Mouse (Mus musculus) myocyte (in vitro differentiated cells): ENCODE measurements at regions not wholly inside any gene's neighbourhood (a gene's known extent, or its start where the extent isn't known, plus 50 kb on each side); places are given as distances from the start of the nearest gene placed in this dataset.

Experiments
- H3K27me3 ChIP-seq: one replicate; pipeline ENCODE4 v1.6.1; 2011; ENCODE audit not compliant: control insufficient read depth, insufficient read depth, insufficient read length
- H3K36me3 ChIP-seq: one replicate; pipeline ENCODE4 v1.6.1; 2011; ENCODE audit not compliant: control insufficient read depth, insufficient read depth
- H3K4me2 ChIP-seq: one replicate; pipeline ENCODE4 v1.6.1; 2011; ENCODE audit warnings: low read depth, control low read depth
- H3K4me3 ChIP-seq: one replicate; pipeline ENCODE4 v1.5.1; 2011; ENCODE audit warnings: mild to moderate bottlenecking, control low read depth, moderate library complexity
- H3K79me2 ChIP-seq: one replicate; pipeline ENCODE4 v1.6.1; 2011; ENCODE audit not compliant: control insufficient read depth, insufficient read depth
- H3ac ChIP-seq: one replicate; pipeline ENCODE4 v1.6.1; 2011; ENCODE audit not compliant: control insufficient read depth, insufficient read length
- CEBPB ChIP-seq: IDR thresholded peaks from 2 replicates; pipeline ENCODE4 v1.6.1; 2011; ENCODE audit warnings: mild to moderate bottlenecking, moderate library complexity; ENCODE audit not compliant: poor library complexity, insufficient read depth, severe bottlenecking
- E2F4 ChIP-seq: IDR thresholded peaks from one replicate; pipeline ENCODE4 v1.6.1; 2011; ENCODE audit warnings: mild to moderate bottlenecking, control low read depth, moderate library complexity; ENCODE audit not compliant: insufficient read depth
- MAX ChIP-seq: IDR thresholded peaks from one replicate; pipeline ENCODE4 v1.6.1; 2011; ENCODE audit warnings: low read depth, mild to moderate bottlenecking, control low read depth
- MYOD1 ChIP-seq, 3 experiments: IDR thresholded peaks; one replicate each; pipeline ENCODE4 v1.6.1; 2011; ENCODE audit warnings: control low read depth in 2 of 3, low read depth in 2 of 3, mild to moderate bottlenecking in 2 of 3, moderate library complexity in 1 of 3; ENCODE audit not compliant: insufficient read length in 2 of 3, control insufficient read depth in 1 of 3
- MYOG ChIP-seq, 3 experiments: IDR thresholded peaks; one replicate each; pipeline ENCODE4 v1.6.1; 2011; ENCODE audit warnings: control low read depth in 2 of 3, low read depth in 2 of 3, mild to moderate bottlenecking in 2 of 3; ENCODE audit not compliant: insufficient read length in 2 of 3, control insufficient read depth in 1 of 3, insufficient read depth in 1 of 3
- POLR2A ChIP-seq: IDR thresholded peaks from one replicate; pipeline ENCODE4 v1.6.1; 2011; ENCODE audit warnings: low read depth, mild to moderate bottlenecking, control low read depth, moderate library complexity; ENCODE audit not compliant: insufficient read length
- POLR2AphosphoS2 ChIP-seq: IDR thresholded peaks from one replicate; pipeline ENCODE4 v1.6.1; 2011; ENCODE audit warnings: low read depth, control low read depth; ENCODE audit not compliant: insufficient read length
- REST ChIP-seq: IDR thresholded peaks from one replicate; pipeline ENCODE4 v1.6.1; 2011; ENCODE audit warnings: mild to moderate bottlenecking, control low read depth, moderate library complexity; ENCODE audit not compliant: insufficient read depth, insufficient read length
- SRF ChIP-seq: IDR thresholded peaks from one replicate; pipeline ENCODE4 v1.6.1; 2011; ENCODE audit warnings: low read depth; ENCODE audit not compliant: control insufficient read depth, insufficient read length
- TCF12 ChIP-seq: IDR thresholded peaks from one replicate; pipeline ENCODE4 v1.6.1; 2011; ENCODE audit warnings: mild to moderate bottlenecking, control low read depth; ENCODE audit not compliant: poor library complexity, insufficient read depth, severe bottlenecking
- TCF3 ChIP-seq: IDR thresholded peaks from one replicate; pipeline ENCODE4 v1.6.1; 2011; ENCODE audit warnings: low read depth, control low read depth; ENCODE audit not compliant: insufficient read length
- USF1 ChIP-seq: IDR thresholded peaks from one replicate; pipeline ENCODE4 v1.6.1; 2011; ENCODE audit warnings: low read depth, mild to moderate bottlenecking, control low read depth, moderate library complexity

- H3K27me3 ChIP-seq, result no peaks in the 10 kb centered on the region
- H3K4me2 ChIP-seq, result no peak overlapping the region
- no peak overlapping the region for H3K4me3 ChIP-seq
- H3K36me3 ChIP-seq, result no peaks in the 10 kb centered on the region
- no peaks in the 10 kb centered on the region for H3K79me2 ChIP-seq
- TF ChIP-seq POLR2AphosphoS2 (no peak), SRF (no peak), REST (no peak), MYOD1 (IDR thresholded peaks at IDR 0.05; ENCODE audit: control insufficient read depth in 1 of 3, insufficient read length in 2 of 3, low read depth in 2 of 3) (no peak), E2F4 (no peak), TCF12 (no peak), MYOG (IDR thresholded peaks at IDR 0.05; ENCODE audit: control insufficient read depth in 1 of 3, insufficient read depth in 1 of 3, insufficient read length in 2 of 3, low read depth in 2 of 3) (no peak), MAX (no peak), TCF3 (no peak), POLR2A (no peak), CEBPB (no peak), USF1 (no peak)
- H3ac ChIP-seq, result no peak overlapping the region
These were observed 250.4 kb downstream of the Tmem182 start for GRCm38 (mm10) chr1:41055761-41056160.

DNA sequence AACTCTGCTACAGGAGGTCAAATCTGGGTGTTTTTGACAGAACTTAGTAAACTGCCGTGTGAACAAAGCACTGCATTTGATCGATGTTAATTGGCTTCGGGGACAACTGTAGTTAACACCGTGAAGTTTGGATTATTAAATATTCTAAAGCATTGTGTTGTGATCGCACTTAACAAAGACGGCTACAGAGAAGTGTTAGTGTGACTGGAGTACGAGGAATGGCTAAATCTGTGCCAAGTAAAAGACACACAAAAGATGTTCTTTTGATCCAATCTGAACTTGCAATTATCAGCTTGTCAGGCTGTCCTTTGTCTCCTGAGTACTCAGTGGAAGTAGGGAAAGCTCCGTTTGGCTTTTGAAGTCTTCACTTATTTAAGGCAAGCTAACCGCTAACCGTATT lies 259.7 kb downstream of the Tmem182 start:
- H3ac ChIP-seq, result no peak overlapping the region
- no peak for TF ChIP-seq MYOG (IDR thresholded peaks at IDR 0.05; ENCODE audit: control insufficient read depth in 1 of 3, insufficient read depth in 1 of 3, insufficient read length in 2 of 3, low read depth in 2 of 3)
- no peak for TF ChIP-seq SRF
- no peak for TF ChIP-seq USF1
- TF ChIP-seq CEBPB, result no peak
- no peak for TF ChIP-seq TCF3
- no peak for TF ChIP-seq MYOD1 (IDR thresholded peaks at IDR 0.05; ENCODE audit: control insufficient read depth in 1 of 3, insufficient read length in 2 of 3, low read depth in 2 of 3)
- no peak for TF ChIP-seq E2F4
- TF ChIP-seq MAX, result no peak
- TF ChIP-seq POLR2A, result no peak
- no peak for TF ChIP-seq REST
- no peak for TF ChIP-seq TCF12
- TF ChIP-seq POLR2AphosphoS2, result no peak
- no peaks in the 10 kb centered on the region for H3K27me3 ChIP-seq
- no peaks in the 10 kb centered on the region for H3K36me3 ChIP-seq
- H3K4me3 ChIP-seq, result no peak overlapping the region
- no peaks in the 10 kb centered on the region for H3K79me2 ChIP-seq
- no peak overlapping the region for H3K4me2 ChIP-seq

GRCm38 (mm10) chr1:41104869-41105268 lies 299.5 kb downstream of the Tmem182 start:
- no peak overlapping the region for H3K4me2 ChIP-seq
- no peak overlapping the region for H3ac ChIP-seq
- no peaks in the 10 kb centered on the region for H3K27me3 ChIP-seq
- no peaks in the 10 kb centered on the region for H3K36me3 ChIP-seq
- TF ChIP-seq MAX (no peak), TCF12 (no peak), REST (no peak), POLR2AphosphoS2 (no peak)
- H3K79me2 ChIP-seq, result no peaks in the 10 kb centered on the region
- H3K4me3 ChIP-seq, result no peak overlapping the region

DNA sequence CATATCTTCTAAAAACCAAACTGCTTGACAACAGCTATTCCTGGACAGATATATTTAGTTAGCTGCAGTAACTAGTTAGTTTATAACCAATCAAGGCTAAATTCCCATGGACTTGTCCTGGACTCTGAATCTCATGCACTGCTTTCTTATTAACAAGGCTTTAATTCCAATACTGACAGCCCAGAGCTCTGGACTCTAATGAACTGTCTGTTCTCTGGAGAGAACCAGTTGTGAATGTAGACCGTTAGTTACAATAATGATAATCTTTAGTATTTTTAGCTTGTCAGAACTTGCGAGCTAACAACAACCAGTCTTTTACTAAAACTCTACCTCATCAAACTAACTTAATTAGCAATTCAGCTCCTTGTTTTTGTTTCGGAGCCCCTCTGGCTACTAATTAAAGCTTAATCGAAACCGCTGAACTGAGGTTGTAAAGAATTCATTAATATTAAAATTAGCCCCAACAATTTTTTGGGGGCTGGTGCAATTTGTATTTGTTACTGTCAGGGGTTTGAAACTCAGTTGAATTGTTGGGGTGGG lies 316.3 kb downstream of the Tmem182 start:
- H3K79me2 ChIP-seq, result no peaks in the 10 kb centered on the region
- no peaks in the 10 kb centered on the region for H3K27me3 ChIP-seq
- H3K4me3 ChIP-seq, result no peak overlapping the region
- no peak overlapping the region for H3K4me2 ChIP-seq
- no peaks in the 10 kb centered on the region for H3K36me3 ChIP-seq
- H3ac ChIP-seq, result no peak overlapping the region
- TF ChIP-seq MYOG (IDR thresholded peaks at IDR 0.05; ENCODE audit: control insufficient read depth in 1 of 3, insufficient read depth in 1 of 3, insufficient read length in 2 of 3, low read depth in 2 of 3), result no peak
- no peak for TF ChIP-seq REST
- no peak for TF ChIP-seq SRF
- no peak for TF ChIP-seq MYOD1 (IDR thresholded peaks at IDR 0.05; ENCODE audit: control insufficient read depth in 1 of 3, insufficient read length in 2 of 3, low read depth in 2 of 3)
- no peak for TF ChIP-seq E2F4
- TF ChIP-seq MAX, result no peak
- TF ChIP-seq POLR2A, result no peak
- TF ChIP-seq USF1, result no peak
- TF ChIP-seq POLR2AphosphoS2, result no peak
- TF ChIP-seq TCF3, result no peak
- no peak for TF ChIP-seq CEBPB
- TF ChIP-seq TCF12, result no peak

DNA sequence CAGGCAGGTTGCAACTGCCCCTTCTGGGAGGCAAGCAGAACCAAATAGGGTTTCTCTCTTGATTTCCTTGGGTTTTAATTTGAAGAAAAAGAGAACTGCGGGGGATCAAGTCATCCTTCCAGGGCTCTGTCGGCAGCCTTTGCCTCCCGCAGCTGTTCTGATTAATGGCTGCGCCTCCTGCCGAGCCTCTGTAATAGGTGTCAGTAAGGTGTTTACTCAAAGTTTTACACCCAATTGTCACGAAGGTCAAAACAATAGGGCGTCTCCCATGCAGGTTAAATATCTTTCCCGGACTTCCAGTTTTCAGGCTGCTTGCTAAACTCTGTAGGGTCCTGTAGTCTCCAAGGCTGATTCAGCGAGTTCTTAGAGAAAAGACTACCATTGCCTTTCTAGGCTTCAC lies 326.0 kb downstream of the Tmem182 start:
- no peak overlapping the region for H3K4me2 ChIP-seq
- no peak overlapping the region for H3ac ChIP-seq
- no peaks in the 10 kb centered on the region for H3K79me2 ChIP-seq
- TF ChIP-seq E2F4 (no peak), CEBPB (no peak), POLR2AphosphoS2 (no peak), POLR2A (no peak), MYOD1 (IDR thresholded peaks at IDR 0.05; ENCODE audit: control insufficient read depth in 1 of 3, insufficient read length in 2 of 3, low read depth in 2 of 3) (no peak), USF1 (no peak), TCF12 (no peak), REST (no peak), SRF (no peak), MAX (no peak), TCF3 (no peak), MYOG (IDR thresholded peaks at IDR 0.05; ENCODE audit: control insufficient read depth in 1 of 3, insufficient read depth in 1 of 3, insufficient read length in 2 of 3, low read depth in 2 of 3) (no peak)
- H3K27me3 ChIP-seq, result no peaks in the 10 kb centered on the region
- no peak overlapping the region for H3K4me3 ChIP-seq
- H3K36me3 ChIP-seq, result no peaks in the 10 kb centered on the region
